In the genomic region with DNA sequence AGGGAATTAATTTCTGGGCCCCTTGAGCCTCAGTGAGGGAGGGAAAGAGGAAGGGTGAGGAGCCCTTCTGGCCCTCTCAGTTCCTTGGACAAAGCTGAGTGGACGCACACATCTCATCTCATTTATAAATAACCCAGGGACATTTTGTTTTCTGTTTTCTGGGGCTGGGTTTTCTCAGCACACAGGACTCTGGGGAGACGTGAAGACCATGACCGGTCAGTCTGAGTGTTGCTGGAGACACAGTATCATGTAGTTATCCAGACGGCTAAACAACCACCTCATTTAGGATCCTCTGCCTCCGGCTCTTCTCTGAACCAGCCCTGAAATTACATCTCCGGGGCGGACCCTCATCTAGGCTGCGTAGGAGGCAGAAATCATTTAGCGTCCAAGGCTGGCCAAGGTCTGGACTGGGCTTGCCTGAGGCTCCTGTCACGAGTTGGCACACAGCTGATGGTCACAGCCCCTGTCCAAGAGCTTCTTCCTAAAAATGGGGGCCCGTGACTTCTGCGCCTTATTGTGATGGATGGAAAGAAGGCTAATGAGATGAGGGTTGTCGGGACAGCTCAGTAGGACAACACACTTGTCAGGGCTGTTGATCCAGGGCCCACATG, we compare ENCODE assay signal across 1 mouse cellular context.
TF ChIP-seq lines count a peak whose summit lies in the region.

No protein-coding gene starts in this region.

TF ChIP-seq in CH12.LX, 34 proteins besides CTCF, POLR2A, EP300 and RAD21:
- TF ChIP-seq MAZ (IDR thresholded peaks at IDR 0.05; ENCODE audit: low read depth, low read length) (no peak), SMC3 (IDR thresholded peaks at IDR 0.05; ENCODE audit: low read depth, low read length) (no peak), HCFC1 (IDR thresholded peaks at IDR 0.05; ENCODE audit: low read depth, low read length) (no peak), UBTF (IDR thresholded peaks at IDR 0.05; ENCODE audit: low read depth, low read length) (no peak), MXI1 (IDR thresholded peaks at IDR 0.05; ENCODE audit: low read depth, low read length) (no peak), ZC3H11A (IDR thresholded peaks at IDR 0.05; ENCODE audit: low read depth, low read length) (no peak), ZKSCAN1 (IDR thresholded peaks at IDR 0.05; ENCODE audit: borderline replicate concordance, low read depth, low read length) (no peak), JUND (conservative IDR thresholded peaks at IDR 0.05; ENCODE audit: low read depth, low read length) (no peak), TCF12 (IDR thresholded peaks at IDR 0.05; ENCODE audit: low read depth, low read length) (no peak), IRF4 (IDR thresholded peaks at IDR 0.05; ENCODE audit: low read depth, low read length) (no peak), MYC (IDR thresholded peaks at IDR 0.05; ENCODE audit: low read depth, low read length) (no peak), MAFK (IDR thresholded peaks at IDR 0.05; ENCODE audit: insufficient replicate concordance, low read length) (no peak), NELFE (IDR thresholded peaks at IDR 0.05; ENCODE audit: low read depth, low read length) (no peak), RCOR1 (conservative IDR thresholded peaks at IDR 0.05; ENCODE audit: low read depth, low read length) (no peak), MEF2A (IDR thresholded peaks at IDR 0.05; ENCODE audit: borderline replicate concordance, low read depth, low read length) (no peak), ZNF384 (IDR thresholded peaks at IDR 0.05; ENCODE audit: low read depth, low read length) (no peak), USF2 (conservative IDR thresholded peaks at IDR 0.05; ENCODE audit: low read depth, low read length) (no peak), BHLHE40 (IDR thresholded peaks at IDR 0.05; ENCODE audit: low read depth, low read length) (no peak)
TF ChIP-seq in CH12.LX: peak in this region for 0.
